Mouse (Mus musculus): ENCODE data around the gene Zfp668. TPM values are rescaled to one million over a fixed set of nuclear protein-coding genes. Genes with fewer than 3 reads are reported as not detected.

Gene Zfp668
- polyA plus RNA-seq, 1 experiment from 2014 or later, result 19.4 TPM

GRCm38 (mm10) chr7:127815954-127816821, 60.4 kb downstream of the Zfp668 start:
- Histone ChIP-seq H3K4me1 (ENCODE audit: insufficient read depth) (no peaks in the 10 kb centered on the region), H3K4me3 (ENCODE audit: low read depth, low read length) (no peak overlapping the region), H3K9ac (no peak overlapping the region), H3K36me3 (ENCODE audit: insufficient read depth) (no peaks in the 10 kb centered on the region), H3K9me3 (ENCODE audit: low read depth, low read length) (no peaks in the 10 kb centered on the region), H3K27ac (ENCODE audit: low read depth) (no peak overlapping the region), H3K4me2 (no peak overlapping the region), H3K27me3 (ENCODE audit: insufficient read depth, low read length) (no peaks in the 10 kb centered on the region)
- peak; percentile 29 for DNase-seq
- TF ChIP-seq CTCF (IDR thresholded peaks at IDR 0.05; ENCODE audit: low read depth), result peak; percentile 31; the same call in 1 of the 2 replicates
- WGBS, result 53% methylated on average over 15 of the region's 15 CpGs
- ATAC-seq (ENCODE audit: insufficient read depth), result peak; percentile 28; the same call in 1 of the 2 replicates

- no peak overlapping the region for H3K9ac ChIP-seq
- H3K27me3 ChIP-seq (ENCODE audit: insufficient read depth, low read length), result no peaks in the 10 kb centered on the region
- no peak overlapping the region for H3K4me2 ChIP-seq
- DNase-seq (no peak), ATAC-seq (ENCODE audit: insufficient read depth) (no peak)
- no peak for TF ChIP-seq CTCF (IDR thresholded peaks at IDR 0.05; ENCODE audit: low read depth)
- H3K4me1 ChIP-seq (ENCODE audit: insufficient read depth), result no peaks in the 10 kb centered on the region
- no peak overlapping the region for H3K4me3 ChIP-seq (ENCODE audit: low read depth, low read length)
- no peaks in the 10 kb centered on the region for H3K36me3 ChIP-seq (ENCODE audit: insufficient read depth)
- no peaks in the 10 kb centered on the region for H3K9me3 ChIP-seq (ENCODE audit: low read depth, low read length)
- WGBS, result 80% methylated on average over 15 of the region's 15 CpGs
- H3K27ac ChIP-seq (ENCODE audit: low read depth), result no peak overlapping the region
Measured at GRCm38 (mm10) chr7:127815116-127815665, 61.4 kb downstream of the Zfp668 start.

GRCm38 (mm10) chr7:127814241-127814921, 62.2 kb downstream of the Zfp668 start:
- no peaks in the 10 kb centered on the region for H3K27me3 ChIP-seq (ENCODE audit: insufficient read depth, low read length)
- no peak for TF ChIP-seq CTCF (IDR thresholded peaks at IDR 0.05; ENCODE audit: low read depth)
- no peaks in the 10 kb centered on the region for H3K36me3 ChIP-seq (ENCODE audit: insufficient read depth)
- no peak overlapping the region for H3K4me3 ChIP-seq (ENCODE audit: low read depth, low read length)
- H3K27ac ChIP-seq (ENCODE audit: low read depth), result no peak overlapping the region
- ATAC-seq (ENCODE audit: insufficient read depth) (no peak), DNase-seq (peak; percentile 49)
- 0 out of 2 replicates have a peak overlapping the region, but pooled peaks have one; percentile 12 for H3K4me2 ChIP-seq
- 69% methylated on average over 19 of the region's 19 CpGs for WGBS
- no peaks in the 10 kb centered on the region for H3K9me3 ChIP-seq (ENCODE audit: low read depth, low read length)
- H3K9ac ChIP-seq, result no peak overlapping the region
- H3K4me1 ChIP-seq (ENCODE audit: insufficient read depth), result no peaks in the 10 kb centered on the region

- no peak overlapping the region for H3K9ac ChIP-seq
- no peaks in the 10 kb centered on the region for H3K9me3 ChIP-seq (ENCODE audit: low read depth, low read length)
- H3K4me3 ChIP-seq (ENCODE audit: low read depth, low read length), result no peak overlapping the region
- H3K4me2 ChIP-seq, result no peak overlapping the region
- H3K4me1 ChIP-seq (ENCODE audit: insufficient read depth), result no peaks in the 10 kb centered on the region
- no peaks in the 10 kb centered on the region for H3K36me3 ChIP-seq (ENCODE audit: insufficient read depth)
- H3K27me3 ChIP-seq (ENCODE audit: insufficient read depth, low read length), result no peaks in the 10 kb centered on the region
- WGBS, result 64% methylated on average over 4 of the region's 4 CpGs
- no peak for DNase-seq
- no peak overlapping the region for H3K27ac ChIP-seq (ENCODE audit: low read depth)
- ATAC-seq (ENCODE audit: insufficient read depth), result no peak
- no peak for TF ChIP-seq CTCF (IDR thresholded peaks at IDR 0.05; ENCODE audit: low read depth)
Measured at GRCm38 (mm10) chr7:127813821-127814220, 62.8 kb downstream of the Zfp668 start.

Other genes with a start within 250 kb of the Zfp668 start
- gene Bcl7c, start 167.9 kb downstream of the Zfp668 start, polyA plus RNA-seq (2014; fragmentation: Nextera tagmentation; extraction: Ambion mirVana), result 58.8 and 65.1 TPM in 2 replicates
- gene Ctf1, start 164.1 kb downstream of the Zfp668 start, polyA plus RNA-seq (2014; fragmentation: Nextera tagmentation; extraction: Ambion mirVana), result 11.7 and 15.6 TPM in 2 replicates
- 0.38 TPM in 1 of 2 replicates, not detected in the other for gene Ctf2, start 144.7 kb downstream of the Zfp668 start, polyA plus RNA-seq (2014; fragmentation: Nextera tagmentation; extraction: Ambion mirVana)
- 5.3 and 5.6 TPM in 2 replicates for gene Fbxl19, start 132.3 kb downstream of the Zfp668 start, polyA plus RNA-seq (2014; fragmentation: Nextera tagmentation; extraction: Ambion mirVana)
- gene Orai3, start 107.0 kb downstream of the Zfp668 start, polyA plus RNA-seq (2014; fragmentation: Nextera tagmentation; extraction: Ambion mirVana), result 19.2 and 21.8 TPM in 2 replicates
- 27.2 and 30.1 TPM in 2 replicates for gene Setd1a, start 100.2 kb downstream of the Zfp668 start, polyA plus RNA-seq (2014; fragmentation: Nextera tagmentation; extraction: Ambion mirVana)
- 0.43 TPM in 1 of 2 replicates, not detected in the other for gene Gm49388, start 91.2 kb downstream of the Zfp668 start, polyA plus RNA-seq (2014; fragmentation: Nextera tagmentation; extraction: Ambion mirVana)
- gene Hsd3b7, start 76.2 kb downstream of the Zfp668 start, polyA plus RNA-seq (2014; fragmentation: Nextera tagmentation; extraction: Ambion mirVana), result 13.6 and 18.3 TPM in 2 replicates
- gene Stx4a, start 52.5 kb downstream of the Zfp668 start, polyA plus RNA-seq (2014; fragmentation: Nextera tagmentation; extraction: Ambion mirVana), result 19.7 and 21.8 TPM in 2 replicates
- gene Stx1b, start 52.3 kb downstream of the Zfp668 start, polyA plus RNA-seq (2014; fragmentation: Nextera tagmentation; extraction: Ambion mirVana), result 2.0 and 2.8 TPM in 2 replicates
- 16.7 and 17.4 TPM in 2 replicates for gene Zfp646, start 607 bp downstream of the Zfp668 start, polyA plus RNA-seq (2014; fragmentation: Nextera tagmentation; extraction: Ambion mirVana)
- gene Prss53, start 14.1 kb upstream of the Zfp668 start, polyA plus RNA-seq (2014; fragmentation: Nextera tagmentation; extraction: Ambion mirVana), result 0.65 and 0.95 TPM in 2 replicates
- gene Gm21974, start 18.6 kb upstream of the Zfp668 start, polyA plus RNA-seq (2014; fragmentation: Nextera tagmentation; extraction: Ambion mirVana), result not detected in 2 replicates
- gene Vkorc1, start 18.8 kb upstream of the Zfp668 start, polyA plus RNA-seq (2014; fragmentation: Nextera tagmentation; extraction: Ambion mirVana), result 127 and 129 TPM in 2 replicates
- gene Bckdk, start 27.3 kb upstream of the Zfp668 start, polyA plus RNA-seq (2014; fragmentation: Nextera tagmentation; extraction: Ambion mirVana), result 152 and 169 TPM in 2 replicates
- gene Kat8, start 35.7 kb upstream of the Zfp668 start, polyA plus RNA-seq (2014; fragmentation: Nextera tagmentation; extraction: Ambion mirVana), result 39.5 and 42.8 TPM in 2 replicates
- gene Prss8, start 53.3 kb upstream of the Zfp668 start, polyA plus RNA-seq (2014; fragmentation: Nextera tagmentation; extraction: Ambion mirVana), result 48.8 and 51.7 TPM in 2 replicates
- gene Prss36, start 69.9 kb upstream of the Zfp668 start, polyA plus RNA-seq (2014; fragmentation: Nextera tagmentation; extraction: Ambion mirVana), result 9.2 and 9.7 TPM in 2 replicates
- 54.6 and 57.9 TPM in 2 replicates for gene Fus, start 90.6 kb upstream of the Zfp668 start, polyA plus RNA-seq (2014; fragmentation: Nextera tagmentation; extraction: Ambion mirVana)
- gene Pycard, start 117.0 kb upstream of the Zfp668 start, polyA plus RNA-seq (2014; fragmentation: Nextera tagmentation; extraction: Ambion mirVana), result 22.1 and 26.8 TPM in 2 replicates
- gene Trim72, start 127.1 kb upstream of the Zfp668 start, polyA plus RNA-seq (2014; fragmentation: Nextera tagmentation; extraction: Ambion mirVana), result not detected in 2 replicates
- gene Itgam, start 185.8 kb upstream of the Zfp668 start, polyA plus RNA-seq (2014; fragmentation: Nextera tagmentation; extraction: Ambion mirVana), result 0.74 and 1.4 TPM in 2 replicates
- gene Gm49368, start 185.9 kb upstream of the Zfp668 start, polyA plus RNA-seq (2014; fragmentation: Nextera tagmentation; extraction: Ambion mirVana), result not detected in 2 replicates